Mouse (Mus musculus) testis, adult 2 months (tissue): ENCODE data around the gene Tcte2.

Source experiments
- CTCF ChIP-seq: fragments of 200-500 bp; IDR thresholded peaks from 2 replicates; pipeline ENCODE4 v1.5.1; 2012; ENCODE audit warnings: low read depth, mild to moderate bottlenecking, inconsistent platforms, low read length, moderate library complexity; ENCODE audit not compliant: control insufficient read depth, insufficient read depth, insufficient replicate concordance
- POLR2A ChIP-seq: fragments of 200-500 bp; IDR thresholded peaks from 2 replicates; pipeline ENCODE4 v1.6.1; 2012; ENCODE audit warnings: low read depth, mild to moderate bottlenecking, inconsistent platforms, low read length, moderate library complexity; ENCODE audit not compliant: control insufficient read depth

- TF ChIP-seq POLR2A (no peak), CTCF (no peak)
Observed at GRCm38 (mm10) chr17:13720187-13720586, 41.4 kb downstream of the Tcte2 start.
